Mouse (Mus musculus): Measurements from ENCODE around the gene Vps37d. TPM values are rescaled to one million over a fixed set of nuclear protein-coding genes. Genes with fewer than 3 reads are reported as not detected.

Gene Vps37d
- 25.0 and 28.9 TPM in 2 replicates for polyA plus RNA-seq (2014; fragmentation: Nextera tagmentation; extraction: Ambion mirVana)

DNA sequence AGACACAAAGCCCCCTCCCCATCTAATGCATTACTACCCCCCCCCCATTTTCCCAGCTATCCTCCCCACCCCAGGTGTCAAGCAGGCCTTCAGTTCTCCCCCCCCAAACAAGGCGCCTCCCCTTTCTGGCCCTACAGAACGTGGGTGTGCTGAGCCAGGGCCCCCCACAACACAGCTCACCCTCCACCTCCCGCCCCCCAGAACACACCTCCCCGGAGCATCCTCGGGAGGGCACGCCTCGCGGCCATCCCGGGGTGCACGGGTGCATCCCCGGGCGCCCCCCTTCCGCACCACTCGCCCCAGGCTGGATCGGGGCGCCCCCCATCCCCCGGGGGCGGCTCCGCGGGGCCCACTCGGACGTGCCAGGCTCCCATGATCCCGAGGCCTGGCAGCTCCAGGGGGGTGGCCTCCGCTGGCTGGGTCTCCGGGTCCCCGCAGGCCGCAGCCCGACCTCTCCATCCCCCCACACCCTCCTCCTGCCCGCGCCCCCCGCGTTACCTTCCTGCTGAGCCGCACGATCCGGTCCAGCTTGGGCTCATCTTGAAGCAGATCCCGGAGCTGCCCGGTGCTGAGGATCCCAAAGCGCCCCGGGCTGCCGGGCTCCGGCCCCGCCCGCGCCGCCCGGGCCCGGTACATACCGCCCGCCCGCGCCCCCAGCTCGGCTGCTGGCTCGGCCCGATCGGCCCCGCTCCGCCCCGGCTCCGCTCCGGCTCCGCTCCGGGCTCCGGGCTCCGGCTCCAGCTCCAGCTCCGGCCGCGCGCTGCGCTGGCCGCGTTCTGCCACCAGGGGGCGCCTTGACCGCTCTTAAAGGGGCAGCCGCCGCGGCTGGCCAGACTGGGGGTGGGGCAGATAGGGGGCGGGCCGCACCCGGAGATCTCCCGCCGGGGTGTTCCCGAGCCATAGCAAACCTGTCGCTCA is at the start of gene Vps37d:
Vps37d (minus strand) TSS at position 703 of the 918 bp plus-strand sequence.
- under 1% methylated on average over 70 of the region's 83 CpGs for WGBS
- Histone ChIP-seq H3K27me3 (replicated peaks; ENCODE audit: control insufficient read depth, insufficient read depth, low read length) (no peaks in the 10 kb centered on the region), H3K36me3 (ENCODE audit: control insufficient read depth, insufficient read depth, low read length) (peaks cover 29% of the 10 kb centered on the region), H3K27ac (ENCODE audit: low read depth, low read length) (peak within 1 kb of the TSS; percentile 91), H3K4me2 (ENCODE audit: low read length) (peak within 1 kb of the TSS; percentile 59), H3K4me3 (ENCODE audit: low read depth, low read length) (peak within 1 kb of the TSS; percentile 94), H3K9ac (ENCODE audit: low read length) (peak within 1 kb of the TSS; percentile 99), H3K4me1 (ENCODE audit: control insufficient read depth, insufficient read depth, low read length) (peaks cover 4% of the 10 kb centered on the region), H3K9me3 (replicated peaks; ENCODE audit: control insufficient read depth, low read length) (no peaks in the 10 kb centered on the region)
- peak; percentile 93 for DNase-seq (ENCODE audit: low spot score)
- peak; percentile 86 for ATAC-seq

DNA sequence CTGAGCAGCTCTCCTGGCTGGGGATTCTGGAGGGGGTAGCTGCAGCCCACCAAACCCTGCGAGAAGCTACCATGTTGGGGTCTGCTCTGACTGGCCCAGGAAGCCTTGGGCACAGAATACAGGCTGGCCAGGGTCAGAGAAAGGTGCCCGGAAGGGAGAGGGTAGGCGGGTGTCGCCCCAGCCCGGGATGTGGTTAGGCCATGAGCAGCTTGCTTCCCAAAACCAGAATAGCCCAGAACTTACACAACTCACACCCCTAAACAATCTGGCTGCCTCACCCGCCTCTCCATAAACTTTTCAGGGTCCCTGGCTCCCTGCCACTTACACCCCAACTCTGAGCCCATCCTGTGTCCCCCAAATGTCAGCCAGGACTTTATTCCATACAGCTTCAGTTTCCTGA is 49.6 kb upstream of the Vps37d start:
- DNase-seq (ENCODE audit: low spot score) (no peak), ATAC-seq (no peak)
- Histone ChIP-seq H3K9me3 (replicated peaks; ENCODE audit: control insufficient read depth, low read length) (no peaks in the 10 kb centered on the region), H3K4me3 (ENCODE audit: low read depth, low read length) (no peak overlapping the region), H3K27ac (ENCODE audit: low read depth, low read length) (no peak overlapping the region), H3K27me3 (replicated peaks; ENCODE audit: control insufficient read depth, insufficient read depth, low read length) (peaks cover 4% of the 10 kb centered on the region), H3K36me3 (ENCODE audit: control insufficient read depth, insufficient read depth, low read length) (no peaks in the 10 kb centered on the region), H3K9ac (ENCODE audit: low read length) (no peak overlapping the region), H3K4me2 (ENCODE audit: low read length) (no peak overlapping the region), H3K4me1 (ENCODE audit: control insufficient read depth, insufficient read depth, low read length) (no peaks in the 10 kb centered on the region)
- WGBS: 73% methylated on average over 6 of the region's 6 CpGs

DNA sequence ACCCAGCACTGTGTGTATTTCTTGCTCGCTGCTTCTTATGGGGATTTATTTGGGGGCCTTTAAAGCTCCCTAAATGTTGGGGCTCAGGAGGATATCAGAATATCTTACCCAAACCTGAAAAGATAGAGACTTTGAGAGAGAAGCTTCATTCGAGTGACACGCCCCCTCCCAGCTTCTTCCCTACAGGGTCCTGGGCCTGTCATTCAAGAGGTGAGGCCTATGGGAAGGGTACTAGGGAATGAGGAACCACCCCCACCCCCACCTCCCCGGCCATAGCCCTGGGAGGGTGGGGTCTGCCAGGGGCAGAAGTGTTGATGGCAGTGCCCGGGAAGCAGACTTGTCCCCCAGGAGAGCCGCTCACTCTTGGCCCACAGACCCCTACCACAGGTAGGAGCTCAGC is 48.1 kb upstream of the Vps37d start:
- DNase-seq (ENCODE audit: low spot score): no peak
- no peak overlapping the region for H3K4me3 ChIP-seq (ENCODE audit: low read depth, low read length)
- 61% methylated on average over 6 of the region's 6 CpGs for WGBS
- no peaks in the 10 kb centered on the region for H3K9me3 ChIP-seq (replicated peaks; ENCODE audit: control insufficient read depth, low read length)
- no peak overlapping the region for H3K4me2 ChIP-seq (ENCODE audit: low read length)
- H3K36me3 ChIP-seq (ENCODE audit: control insufficient read depth, insufficient read depth, low read length): no peaks in the 10 kb centered on the region
- ATAC-seq: no peak
- no peaks in the 10 kb centered on the region for H3K4me1 ChIP-seq (ENCODE audit: control insufficient read depth, insufficient read depth, low read length)
- H3K27me3 ChIP-seq (replicated peaks; ENCODE audit: control insufficient read depth, insufficient read depth, low read length): no peaks in the 10 kb centered on the region
- H3K27ac ChIP-seq (ENCODE audit: low read depth, low read length): no peak overlapping the region
- no peak overlapping the region for H3K9ac ChIP-seq (ENCODE audit: low read length)

DNA sequence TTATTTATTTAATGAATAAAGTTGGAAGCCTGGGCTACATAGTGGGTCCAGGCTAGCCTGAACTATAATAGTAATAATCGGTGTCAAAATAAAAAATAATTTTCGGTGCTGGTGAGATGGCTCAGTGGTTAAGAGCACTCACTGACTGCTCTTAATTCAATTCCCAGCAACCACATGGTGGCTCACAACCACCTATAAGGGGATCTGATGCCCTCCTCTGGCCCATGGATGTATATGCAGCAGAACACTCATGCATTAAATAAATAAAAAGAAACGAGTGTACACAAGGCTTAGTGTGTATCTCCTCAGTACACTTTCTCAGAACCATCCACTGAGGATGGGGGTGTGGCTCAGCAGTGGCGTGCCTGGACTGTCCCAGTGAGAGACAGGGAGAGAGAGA is 42.7 kb upstream of the Vps37d start:
- WGBS: 64% methylated on average over 4 of the region's 4 CpGs
- Histone ChIP-seq H3K4me1 (ENCODE audit: control insufficient read depth, insufficient read depth, low read length) (no peaks in the 10 kb centered on the region), H3K9ac (ENCODE audit: low read length) (no peak overlapping the region), H3K4me2 (ENCODE audit: low read length) (no peak overlapping the region), H3K27ac (ENCODE audit: low read depth, low read length) (no peak overlapping the region), H3K36me3 (ENCODE audit: control insufficient read depth, insufficient read depth, low read length) (no peaks in the 10 kb centered on the region), H3K4me3 (ENCODE audit: low read depth, low read length) (no peak overlapping the region), H3K27me3 (replicated peaks; ENCODE audit: control insufficient read depth, insufficient read depth, low read length) (no peaks in the 10 kb centered on the region), H3K9me3 (replicated peaks; ENCODE audit: control insufficient read depth, low read length) (no peaks in the 10 kb centered on the region)
- no peak for DNase-seq (ENCODE audit: low spot score)
- ATAC-seq: no peak

DNA sequence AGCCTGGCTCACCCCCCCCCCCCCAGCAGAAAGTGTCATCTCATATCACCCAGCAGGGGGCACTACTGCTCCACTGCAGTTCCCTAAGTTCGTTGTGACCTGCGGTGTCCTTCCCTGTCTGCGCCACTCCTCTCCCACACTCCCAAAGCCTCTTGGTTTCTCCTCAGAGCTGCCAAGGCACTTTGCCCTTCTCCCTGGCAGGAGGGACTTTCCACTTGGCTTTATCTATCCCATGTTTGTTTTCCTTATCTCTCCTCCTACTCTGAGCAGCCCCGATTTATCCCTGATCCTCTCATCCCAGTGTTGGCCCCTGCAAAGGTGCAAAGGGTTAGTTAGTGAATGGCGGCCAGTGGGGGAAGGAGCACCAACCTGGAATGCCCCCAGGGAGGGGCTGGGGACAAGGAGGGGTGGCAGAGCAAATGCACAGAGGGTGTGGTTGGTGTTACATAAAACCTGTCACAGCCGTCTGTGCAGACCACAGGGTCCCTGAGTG is 40.6 kb upstream of the Vps37d start:
- 33% methylated on average over 6 of the region's 6 CpGs for WGBS
- H3K36me3 ChIP-seq (ENCODE audit: control insufficient read depth, insufficient read depth, low read length): no peaks in the 10 kb centered on the region
- H3K4me3 ChIP-seq (ENCODE audit: low read depth, low read length): no peak overlapping the region
- no peak overlapping the region for H3K27ac ChIP-seq (ENCODE audit: low read depth, low read length)
- no peaks in the 10 kb centered on the region for H3K9me3 ChIP-seq (replicated peaks; ENCODE audit: control insufficient read depth, low read length)
- H3K9ac ChIP-seq (ENCODE audit: low read length): no peak overlapping the region
- H3K4me1 ChIP-seq (ENCODE audit: control insufficient read depth, insufficient read depth, low read length): no peaks in the 10 kb centered on the region
- DNase-seq (ENCODE audit: low spot score) (peak; percentile 55), ATAC-seq (no peak)
- no peaks in the 10 kb centered on the region for H3K27me3 ChIP-seq (replicated peaks; ENCODE audit: control insufficient read depth, insufficient read depth, low read length)
- no peak overlapping the region for H3K4me2 ChIP-seq (ENCODE audit: low read length)

DNA sequence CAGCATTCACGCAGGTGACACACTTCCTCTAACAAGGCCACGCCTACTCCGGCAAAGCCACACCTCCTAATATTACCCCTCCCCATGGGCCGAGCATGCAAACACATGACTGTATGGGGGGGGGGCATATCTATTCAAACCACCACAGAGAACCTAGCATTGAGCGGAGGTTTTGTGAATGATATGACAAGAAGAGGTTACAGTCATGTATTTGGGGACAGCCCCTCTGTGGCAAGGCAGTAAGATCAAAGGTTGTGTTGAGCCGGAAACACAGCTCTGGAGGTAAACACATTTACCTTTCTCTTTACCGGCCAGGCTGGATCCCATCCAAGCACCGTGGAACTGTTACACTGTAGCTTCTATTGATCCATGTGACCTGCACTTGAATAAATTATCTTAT is 37.2 kb upstream of the Vps37d start:
- Histone ChIP-seq H3K9me3 (replicated peaks; ENCODE audit: control insufficient read depth, low read length) (no peaks in the 10 kb centered on the region), H3K4me3 (ENCODE audit: low read depth, low read length) (no peak overlapping the region), H3K27ac (ENCODE audit: low read depth, low read length) (no peak overlapping the region), H3K36me3 (ENCODE audit: control insufficient read depth, insufficient read depth, low read length) (no peaks in the 10 kb centered on the region), H3K9ac (ENCODE audit: low read length) (no peak overlapping the region), H3K27me3 (replicated peaks; ENCODE audit: control insufficient read depth, insufficient read depth, low read length) (peaks cover 2% of the 10 kb centered on the region; the same call in 1 of the 2 replicates), H3K4me1 (ENCODE audit: control insufficient read depth, insufficient read depth, low read length) (no peaks in the 10 kb centered on the region), H3K4me2 (ENCODE audit: low read length) (no peak overlapping the region)
- WGBS: 86% methylated on average over 8 of the region's 8 CpGs
- no peak for ATAC-seq
- no peak for DNase-seq (ENCODE audit: low spot score)

DNA sequence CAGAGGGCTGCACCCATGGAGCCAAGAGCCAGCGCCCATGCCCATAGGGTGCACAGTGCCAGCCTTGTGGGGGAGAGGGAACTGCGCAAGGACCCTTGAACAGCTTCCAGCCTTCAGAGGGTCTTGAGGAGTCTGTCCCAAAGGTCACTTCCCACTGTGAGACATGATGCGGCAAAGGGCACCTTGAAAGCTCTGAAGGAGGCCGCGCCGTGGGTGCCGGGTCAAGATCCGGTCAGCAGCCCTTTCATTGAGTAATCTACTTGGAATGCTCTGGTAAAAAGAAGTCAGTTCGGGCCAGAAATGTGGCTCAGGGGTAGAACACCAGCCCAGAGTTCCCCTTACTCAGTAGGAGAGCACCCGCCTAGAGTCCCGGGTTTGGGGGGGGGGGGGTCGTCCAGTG is 35.7 kb upstream of the Vps37d start:
- H3K4me3 ChIP-seq (ENCODE audit: low read depth, low read length): no peak overlapping the region
- ATAC-seq (no peak), DNase-seq (ENCODE audit: low spot score) (no peak)
- no peaks in the 10 kb centered on the region for H3K4me1 ChIP-seq (ENCODE audit: control insufficient read depth, insufficient read depth, low read length)
- no peak overlapping the region for H3K9ac ChIP-seq (ENCODE audit: low read length)
- H3K9me3 ChIP-seq (replicated peaks; ENCODE audit: control insufficient read depth, low read length): no peaks in the 10 kb centered on the region
- H3K36me3 ChIP-seq (ENCODE audit: control insufficient read depth, insufficient read depth, low read length): no peaks in the 10 kb centered on the region
- 82% methylated on average over 12 of the region's 12 CpGs for WGBS
- H3K27me3 ChIP-seq (replicated peaks; ENCODE audit: control insufficient read depth, insufficient read depth, low read length): peaks cover 15% of the 10 kb centered on the region
- H3K4me2 ChIP-seq (ENCODE audit: low read length): no peak overlapping the region
- H3K27ac ChIP-seq (ENCODE audit: low read depth, low read length): no peak overlapping the region

DNA sequence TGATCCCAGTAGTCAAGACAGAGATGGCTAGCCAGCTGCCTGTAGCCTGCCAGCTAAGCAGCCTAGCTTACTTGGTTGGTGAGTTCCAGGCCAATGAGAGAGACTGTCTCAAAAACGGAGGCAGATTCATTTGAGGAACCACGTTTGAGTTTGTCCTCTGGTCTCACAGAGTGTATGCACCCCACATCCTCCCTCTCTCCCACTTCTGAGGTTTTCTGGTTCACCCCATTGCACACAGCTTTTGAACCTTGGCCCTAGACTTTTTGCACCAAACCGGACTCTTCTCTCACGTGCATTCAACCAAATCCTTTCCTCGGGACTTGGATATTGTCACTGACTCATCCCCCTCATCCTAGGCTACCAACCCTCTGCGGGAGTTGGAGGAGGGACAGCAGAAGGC is 31.9 kb upstream of the Vps37d start:
- Histone ChIP-seq H3K9me3 (replicated peaks; ENCODE audit: control insufficient read depth, low read length) (no peaks in the 10 kb centered on the region), H3K4me1 (ENCODE audit: control insufficient read depth, insufficient read depth, low read length) (0 out of 2 replicates have a peak, but pooled peaks cover 3% of the 10 kb centered on the region), H3K4me2 (ENCODE audit: low read length) (no peak overlapping the region), H3K27me3 (replicated peaks; ENCODE audit: control insufficient read depth, insufficient read depth, low read length) (peaks cover 50% of the 10 kb centered on the region), H3K27ac (ENCODE audit: low read depth, low read length) (no peak overlapping the region), H3K9ac (ENCODE audit: low read length) (no peak overlapping the region), H3K4me3 (ENCODE audit: low read depth, low read length) (no peak overlapping the region), H3K36me3 (ENCODE audit: control insufficient read depth, insufficient read depth, low read length) (no peaks in the 10 kb centered on the region)
- 72% methylated on average over 6 of the region's 6 CpGs for WGBS
- no peak for ATAC-seq
- DNase-seq (ENCODE audit: low spot score): no peak

DNA sequence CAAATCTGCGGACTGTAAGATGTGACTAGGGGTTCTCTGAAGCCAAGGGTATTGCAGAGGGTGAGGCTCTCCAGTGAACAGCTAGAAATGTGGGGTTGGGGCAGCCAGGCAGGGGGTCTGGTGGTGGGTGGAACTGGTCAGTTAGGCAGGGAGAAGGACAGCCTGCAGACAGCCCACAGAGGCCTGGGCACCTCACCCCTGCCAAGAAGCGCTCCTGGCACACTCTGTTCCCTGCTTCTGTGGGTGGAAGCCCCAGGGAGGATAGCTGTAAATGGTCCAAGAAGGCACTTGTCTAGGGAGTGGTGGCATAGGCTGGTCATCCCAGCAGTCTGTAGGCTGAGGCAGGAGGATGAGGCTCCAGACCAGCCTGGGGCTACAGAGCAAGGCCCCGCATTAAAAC is 31.4 kb upstream of the Vps37d start:
- H3K27me3 ChIP-seq (replicated peaks; ENCODE audit: control insufficient read depth, insufficient read depth, low read length): peaks cover 50% of the 10 kb centered on the region
- H3K4me1 ChIP-seq (ENCODE audit: control insufficient read depth, insufficient read depth, low read length): 0 out of 2 replicates have a peak, but pooled peaks cover 3% of the 10 kb centered on the region

More for the DNA sequence above, 31.4 kb upstream of the Vps37d start:
- no peak overlapping the region for H3K27ac ChIP-seq (ENCODE audit: low read depth, low read length)
- WGBS: 92% methylated on average over 3 of the region's 3 CpGs
- no peak overlapping the region for H3K4me2 ChIP-seq (ENCODE audit: low read length)
- no peaks in the 10 kb centered on the region for H3K9me3 ChIP-seq (replicated peaks; ENCODE audit: control insufficient read depth, low read length)
- no peaks in the 10 kb centered on the region for H3K36me3 ChIP-seq (ENCODE audit: control insufficient read depth, insufficient read depth, low read length)
- DNase-seq (ENCODE audit: low spot score): no peak
- ATAC-seq: no peak
- no peak overlapping the region for H3K4me3 ChIP-seq (ENCODE audit: low read depth, low read length)
- H3K9ac ChIP-seq (ENCODE audit: low read length): no peak overlapping the region

All from forebrain, embryonic 14.5 days (tissue).